In the genomic region with DNA sequence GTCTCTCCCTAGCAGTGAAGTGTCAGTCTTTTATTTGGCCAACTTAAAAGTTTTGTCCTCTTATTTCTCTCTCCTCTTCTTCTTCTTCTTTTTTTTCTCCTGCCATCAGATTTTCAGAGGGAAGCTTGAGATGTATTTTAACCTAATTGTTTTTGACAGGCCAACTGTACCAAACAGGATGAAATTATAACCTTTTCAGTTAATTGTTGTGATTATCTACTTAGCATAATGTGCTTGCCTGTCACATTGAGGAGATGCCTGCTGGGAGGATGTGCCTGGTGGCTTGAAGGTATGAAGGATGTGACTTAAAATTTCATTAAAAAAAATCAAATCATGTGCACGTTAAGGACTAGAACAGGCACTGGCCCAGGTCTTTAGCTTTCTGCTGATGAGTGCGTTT, we compare ENCODE assay signal across 29 mouse cellular contexts.
DNase-seq lines count a peak whose midpoint lies in the region; ATAC-seq and TF ChIP-seq lines count a peak whose summit lies in the region.
"Had no signal": no experiment of that assay in that cellular context is flagged by ENCODE, and none has a peak within 500 bp of the region (broad histone marks: within the 10 kb centered on the region; RNA-seq: fewer than 3 reads in every experiment).

No protein-coding gene starts in this region.

- no peak overlapping the region for H3K4me3 ChIP-seq in hindbrain, postnatal 0 days (ENCODE audit: low read length)
- H3K4me3 ChIP-seq in hindbrain, embryonic 12.5 days: no peak overlapping the region
- H3K4me3 ChIP-seq in midbrain, postnatal 0 days (ENCODE audit: low read depth, low read length): no peak overlapping the region
- H3K4me3 ChIP-seq in midbrain, embryonic 13.5 days (replicated peaks): no peak overlapping the region
- no peak overlapping the region for H3K4me3 ChIP-seq in liver, postnatal 0 days (ENCODE audit: low read depth, low read length)
- H3K4me3 ChIP-seq: embryonic facial prominence, embryonic 13.5 days; embryonic facial prominence, embryonic 15.5 days; erythroblast, embryonic 14.5 days; forebrain, embryonic 10.5 days; forebrain, embryonic 13.5 days had no signal

- H3K9me3 ChIP-seq in hindbrain, postnatal 0 days (ENCODE audit: low read length): no peaks in the 10 kb centered on the region
- H3K9me3 ChIP-seq in hindbrain, embryonic 12.5 days (replicated peaks): no peaks in the 10 kb centered on the region
- no peaks in the 10 kb centered on the region for H3K9me3 ChIP-seq in midbrain, postnatal 0 days (ENCODE audit: low read length)
- H3K9me3 ChIP-seq in midbrain, embryonic 13.5 days: no peaks in the 10 kb centered on the region
- no peaks in the 10 kb centered on the region for H3K9me3 ChIP-seq in liver, postnatal 0 days (ENCODE audit: low read length)
- H3K9me3 ChIP-seq: embryonic facial prominence, embryonic 13.5 days; embryonic facial prominence, embryonic 15.5 days; forebrain, embryonic 10.5 days; forebrain, embryonic 13.5 days had no signal

- H3K4me2 ChIP-seq in hindbrain, postnatal 0 days (ENCODE audit: low read depth, low read length): no peak overlapping the region
- H3K4me2 ChIP-seq in hindbrain, embryonic 12.5 days (replicated peaks): no peak overlapping the region
- no peak overlapping the region for H3K4me2 ChIP-seq in midbrain, postnatal 0 days (ENCODE audit: low read depth, low read length, poor library complexity, severe bottlenecking)
- H3K4me2 ChIP-seq in midbrain, embryonic 13.5 days (replicated peaks): no peak overlapping the region
- H3K4me2 ChIP-seq in liver, postnatal 0 days (ENCODE audit: low read depth, low read length): no peak overlapping the region
- H3K4me2 ChIP-seq: embryonic facial prominence, embryonic 13.5 days; embryonic facial prominence, embryonic 15.5 days; forebrain, embryonic 13.5 days had no signal

- WGBS in hindbrain, postnatal 0 days: 53% methylated on average over 2 of the region's 2 CpGs
- WGBS in hindbrain, embryonic 12.5 days: 78% methylated on average over 2 of the region's 2 CpGs
- WGBS in midbrain, postnatal 0 days: 65% methylated on average over 2 of the region's 2 CpGs
- WGBS in midbrain, embryonic 13.5 days: 76% methylated on average over 2 of the region's 2 CpGs
- WGBS in liver, postnatal 0 days (ENCODE audit: insufficient replicate concordance): 77% methylated on average over 2 of the region's 2 CpGs

- no peaks in the 10 kb centered on the region for H3K36me3 ChIP-seq in hindbrain, postnatal 0 days (ENCODE audit: insufficient read depth, low read length)
- H3K36me3 ChIP-seq in hindbrain, embryonic 12.5 days: no peaks in the 10 kb centered on the region
- no peaks in the 10 kb centered on the region for H3K36me3 ChIP-seq in midbrain, postnatal 0 days (ENCODE audit: insufficient read depth, low read length)
- no peaks in the 10 kb centered on the region for H3K36me3 ChIP-seq in midbrain, embryonic 13.5 days
- H3K36me3 ChIP-seq in liver, postnatal 0 days (replicated peaks; ENCODE audit: insufficient read depth, low read length): no peaks in the 10 kb centered on the region
- H3K36me3 ChIP-seq: embryonic facial prominence, embryonic 13.5 days; embryonic facial prominence, embryonic 15.5 days; forebrain, embryonic 10.5 days; G1E had no signal

- no peak for TF ChIP-seq EP300 in liver, postnatal 0 days (IDR thresholded peaks at IDR 0.05; ENCODE audit: low read depth)

- H3K9ac ChIP-seq in hindbrain, postnatal 0 days (replicated peaks; ENCODE audit: low read length): no peak overlapping the region
- no peak overlapping the region for H3K9ac ChIP-seq in hindbrain, embryonic 12.5 days
- no peak overlapping the region for H3K9ac ChIP-seq in midbrain, postnatal 0 days (replicated peaks; ENCODE audit: low read length, poor library complexity, severe bottlenecking)
- H3K9ac ChIP-seq in midbrain, embryonic 13.5 days (replicated peaks): no peak overlapping the region
- no peak overlapping the region for H3K9ac ChIP-seq in liver, postnatal 0 days (replicated peaks)
- H3K9ac ChIP-seq: embryonic facial prominence, embryonic 13.5 days; embryonic facial prominence, embryonic 15.5 days; forebrain, embryonic 13.5 days had no signal

- TF ChIP-seq CTCF in hindbrain, postnatal 0 days (IDR thresholded peaks at IDR 0.05; ENCODE audit: low read depth): no peak
- TF ChIP-seq CTCF in midbrain, postnatal 0 days (IDR thresholded peaks at IDR 0.05): no peak
- TF ChIP-seq CTCF in liver, postnatal 0 days (IDR thresholded peaks at IDR 0.05; ENCODE audit: low read depth): no peak

- peak; percentile 17 to 26 for DNase-seq in cerebellum, postnatal 10 days
- DNase-seq in cerebellum, postnatal 36 days: no peak
- peak; percentile 47 for DNase-seq in hindbrain, postnatal 0 days (ENCODE audit: low spot score)
- DNase-seq in midbrain, postnatal 0 days (ENCODE audit: low spot score): peak; percentile 14
- peak; percentile 51 for DNase-seq in retina, postnatal 1 day
- DNase-seq in liver, postnatal 0 days: no peak
- DNase-seq: adrenal gland, adult 8-10 months; adrenal gland, postnatal 14 days; adrenal gland, postnatal 36 days; B cell, adult 2 months; cerebellum, adult 11 months; cerebellum, adult 18-20 months; cerebellum, adult 8-10 months; cerebellum, adult 9-11 months; cerebellum, postnatal 25 days; embryo, embryonic 11 days had no signal

- ATAC-seq in hindbrain, postnatal 0 days: no peak
- no peak for ATAC-seq in hindbrain, embryonic 12.5 days (ENCODE audit: low FRiP score)
- no peak for ATAC-seq in midbrain, postnatal 0 days (ENCODE audit: low FRiP score)
- ATAC-seq in midbrain, embryonic 13.5 days: no peak
- ATAC-seq in liver, postnatal 0 days: no peak
- ATAC-seq: activated CD4-positive, CD25-positive, alpha-beta regulatory T cell, adult 4 months; CD4-positive, CD25-positive, alpha-beta regulatory T cell, adult 4 months; forebrain, embryonic 13.5 days; forebrain, embryonic 16.5 days; Patski had no signal

- H3K27ac ChIP-seq in hindbrain, postnatal 0 days: no peak overlapping the region
- H3K27ac ChIP-seq in hindbrain, embryonic 12.5 days: no peak overlapping the region
- H3K27ac ChIP-seq in midbrain, postnatal 0 days (ENCODE audit: low read depth, low read length): no peak overlapping the region
- H3K27ac ChIP-seq in midbrain, embryonic 13.5 days: no peak overlapping the region
- H3K27ac ChIP-seq in liver, postnatal 0 days (ENCODE audit: low read depth): no peak overlapping the region
- H3K27ac ChIP-seq: embryonic facial prominence, embryonic 13.5 days; embryonic facial prominence, embryonic 15.5 days; forebrain, embryonic 10.5 days; forebrain, embryonic 13.5 days had no signal

- H3K27me3 ChIP-seq in hindbrain, postnatal 0 days (ENCODE audit: insufficient read depth, low read length): no peaks in the 10 kb centered on the region
- no peaks in the 10 kb centered on the region for H3K27me3 ChIP-seq in hindbrain, embryonic 12.5 days
- H3K27me3 ChIP-seq in midbrain, postnatal 0 days (ENCODE audit: insufficient read depth, low read length): no peaks in the 10 kb centered on the region
- no peaks in the 10 kb centered on the region for H3K27me3 ChIP-seq in midbrain, embryonic 13.5 days
- H3K27me3 ChIP-seq in liver, postnatal 0 days (ENCODE audit: insufficient read depth, low read length): no peaks in the 10 kb centered on the region
- H3K27me3 ChIP-seq: CH12.LX; embryonic facial prominence, embryonic 13.5 days; embryonic facial prominence, embryonic 15.5 days; forebrain, embryonic 13.5 days; Patski had no signal

- no peaks in the 10 kb centered on the region for H3K4me1 ChIP-seq in hindbrain, postnatal 0 days (ENCODE audit: insufficient read depth, low read length)
- H3K4me1 ChIP-seq in hindbrain, embryonic 12.5 days: no peaks in the 10 kb centered on the region
- no peaks in the 10 kb centered on the region for H3K4me1 ChIP-seq in midbrain, postnatal 0 days (ENCODE audit: insufficient read depth, low read length)
- H3K4me1 ChIP-seq in midbrain, embryonic 13.5 days (replicated peaks): no peaks in the 10 kb centered on the region
- H3K4me1 ChIP-seq in liver, postnatal 0 days (ENCODE audit: insufficient read depth): no peaks in the 10 kb centered on the region
- H3K4me1 ChIP-seq: embryonic facial prominence, embryonic 13.5 days; embryonic facial prominence, embryonic 15.5 days; forebrain, embryonic 10.5 days; forebrain, embryonic 13.5 days had no signal

Comparison
In these comparisons a context has a peak if more than half of its experiments do, and no peak if none do; other contexts are left out.
1. DNase-seq: peak in cerebellum, postnatal 10 days (2 of 2), hindbrain, postnatal 0 days (single experiment), midbrain, postnatal 0 days (single experiment) and retina, postnatal 1 day (single experiment); none in cerebellum, postnatal 36 days (0 of 2) and liver, postnatal 0 days (single experiment).